Mouse (Mus musculus): ENCODE measurements around the gene Pde3a.

DNA sequence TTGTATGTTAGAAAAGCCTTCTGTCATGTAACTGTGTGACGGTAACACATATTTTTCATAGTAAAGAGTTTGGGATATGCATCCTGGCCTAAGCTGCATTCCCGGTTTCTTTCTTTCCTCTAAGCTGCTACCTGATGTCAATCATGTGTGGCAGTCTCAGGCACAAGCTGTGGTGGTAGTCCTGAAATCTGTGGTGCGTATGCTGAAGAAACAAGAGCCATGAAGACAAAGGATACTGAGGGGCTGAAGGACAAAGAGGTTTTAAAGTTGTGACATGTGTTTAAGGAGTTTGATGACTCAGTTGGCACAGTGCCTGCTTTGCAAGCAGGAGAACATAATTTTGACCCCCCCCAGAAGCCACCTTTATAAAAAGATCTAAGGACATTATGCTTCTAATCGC is 186.1 kb downstream of the Pde3a start:
- no peak for TF ChIP-seq GATA1 (IDR thresholded peaks at IDR 0.05; ENCODE audit: borderline replicate concordance, low read length)
- no peak for TF ChIP-seq FLI1 (IDR thresholded peaks at IDR 0.05; ENCODE audit: low read length)
